Mouse (Mus musculus): ENCODE data around the gene Plekhm3. TPM values are rescaled to one million over a fixed set of nuclear protein-coding genes. Genes with fewer than 3 reads are reported as not detected.

Plekhm3 gene
- polyA plus RNA-seq, 1 experiment = 4.8 TPM

GRCm38 (mm10) chr1:64792521-64793233, 163.9 kb downstream of the Plekhm3 start:
- TF ChIP-seq CTCF (IDR thresholded peaks at IDR 0.05; ENCODE audit: borderline replicate concordance, control insufficient read depth, extremely low read depth, insufficient read depth, low read length, poor library complexity) (no peak), POLR2A (IDR thresholded peaks at IDR 0.05; ENCODE audit: control insufficient read depth, extremely low read depth, insufficient read depth, low read length, poor library complexity) (no peak)
- H3K27ac ChIP-seq (ENCODE audit: control insufficient read depth, insufficient read depth, low read length) = no peak overlapping the region
- DNase-seq = no peak
- H3K4me3 ChIP-seq (ENCODE audit: control insufficient read depth, insufficient read depth, low read length) = no peak overlapping the region
- WGBS = 90% methylated on average over 11 of the region's 11 CpGs
- no peaks in the 10 kb centered on the region for H3K27me3 ChIP-seq (ENCODE audit: control insufficient read depth, insufficient read depth, low read length)
- peaks cover 9% of the 10 kb centered on the region for H3K4me1 ChIP-seq (replicated peaks; ENCODE audit: control insufficient read depth, insufficient read depth, low read length)
- no peaks in the 10 kb centered on the region for H3K36me3 ChIP-seq (ENCODE audit: control insufficient read depth, insufficient read depth, low read length)

- Histone ChIP-seq H3K27ac (ENCODE audit: control insufficient read depth, insufficient read depth, low read length) (no peak overlapping the region), H3K27me3 (ENCODE audit: control insufficient read depth, insufficient read depth, low read length) (no peaks in the 10 kb centered on the region), H3K4me3 (ENCODE audit: control insufficient read depth, insufficient read depth, low read length) (no peak overlapping the region), H3K36me3 (ENCODE audit: control insufficient read depth, insufficient read depth, low read length) (no peaks in the 10 kb centered on the region), H3K4me1 (replicated peaks; ENCODE audit: control insufficient read depth, insufficient read depth, low read length) (peaks cover under 1% of the 10 kb centered on the region; the same call in 1 of the 2 replicates)
- WGBS = 55% methylated on average over 6 of the region's 6 CpGs
- no peak for DNase-seq
- TF ChIP-seq POLR2A (IDR thresholded peaks at IDR 0.05; ENCODE audit: control insufficient read depth, extremely low read depth, insufficient read depth, low read length, poor library complexity) (no peak), CTCF (IDR thresholded peaks at IDR 0.05; ENCODE audit: borderline replicate concordance, control insufficient read depth, extremely low read depth, insufficient read depth, low read length, poor library complexity) (no peak)
These were observed 164.8 kb downstream of the Plekhm3 start for GRCm38 (mm10) chr1:64791826-64792225.

- no peaks in the 10 kb centered on the region for H3K27me3 ChIP-seq (ENCODE audit: control insufficient read depth, insufficient read depth, low read length)
- WGBS = 60% methylated on average over 9 of the region's 9 CpGs
- H3K4me1 ChIP-seq (replicated peaks; ENCODE audit: control insufficient read depth, insufficient read depth, low read length) = no peaks in the 10 kb centered on the region; the same call in 1 of the 2 replicates
- H3K4me3 ChIP-seq (ENCODE audit: control insufficient read depth, insufficient read depth, low read length) = no peak overlapping the region
- H3K27ac ChIP-seq (ENCODE audit: control insufficient read depth, insufficient read depth, low read length) = no peak overlapping the region
- no peak for DNase-seq
- H3K36me3 ChIP-seq (ENCODE audit: control insufficient read depth, insufficient read depth, low read length) = no peaks in the 10 kb centered on the region
- TF ChIP-seq POLR2A (IDR thresholded peaks at IDR 0.05; ENCODE audit: control insufficient read depth, extremely low read depth, insufficient read depth, low read length, poor library complexity) = no peak
- no peak for TF ChIP-seq CTCF (IDR thresholded peaks at IDR 0.05; ENCODE audit: borderline replicate concordance, control insufficient read depth, extremely low read depth, insufficient read depth, low read length, poor library complexity)
These were observed 165.5 kb downstream of the Plekhm3 start for GRCm38 (mm10) chr1:64790806-64791790.

GRCm38 (mm10) chr1:64787701-64788515, 168.7 kb downstream of the Plekhm3 start:
- Histone ChIP-seq H3K27ac (ENCODE audit: control insufficient read depth, insufficient read depth, low read length) (no peak overlapping the region), H3K27me3 (ENCODE audit: control insufficient read depth, insufficient read depth, low read length) (no peaks in the 10 kb centered on the region), H3K36me3 (ENCODE audit: control insufficient read depth, insufficient read depth, low read length) (no peaks in the 10 kb centered on the region), H3K4me1 (replicated peaks; ENCODE audit: control insufficient read depth, insufficient read depth, low read length) (no peaks in the 10 kb centered on the region; the same call in 1 of the 2 replicates), H3K4me3 (ENCODE audit: control insufficient read depth, insufficient read depth, low read length) (no peak overlapping the region)
- no peak for DNase-seq
- 94% methylated on average over 6 of the region's 6 CpGs for WGBS
- TF ChIP-seq CTCF (IDR thresholded peaks at IDR 0.05; ENCODE audit: borderline replicate concordance, control insufficient read depth, extremely low read depth, insufficient read depth, low read length, poor library complexity) = no peak
- TF ChIP-seq POLR2A (IDR thresholded peaks at IDR 0.05; ENCODE audit: control insufficient read depth, extremely low read depth, insufficient read depth, low read length, poor library complexity) = no peak

GRCm38 (mm10) chr1:64779863-64780262, 176.8 kb downstream of the Plekhm3 start:
- no peaks in the 10 kb centered on the region for H3K27me3 ChIP-seq (ENCODE audit: control insufficient read depth, insufficient read depth, low read length)
- H3K27ac ChIP-seq (ENCODE audit: control insufficient read depth, insufficient read depth, low read length) = no peak overlapping the region
- H3K4me1 ChIP-seq (replicated peaks; ENCODE audit: control insufficient read depth, insufficient read depth, low read length) = no peaks in the 10 kb centered on the region
- H3K36me3 ChIP-seq (ENCODE audit: control insufficient read depth, insufficient read depth, low read length) = no peaks in the 10 kb centered on the region
- no peak for DNase-seq
- 96% methylated on average over 12 of the region's 12 CpGs for WGBS
- no peak for TF ChIP-seq POLR2A (IDR thresholded peaks at IDR 0.05; ENCODE audit: control insufficient read depth, extremely low read depth, insufficient read depth, low read length, poor library complexity)
- no peak for TF ChIP-seq CTCF (IDR thresholded peaks at IDR 0.05; ENCODE audit: borderline replicate concordance, control insufficient read depth, extremely low read depth, insufficient read depth, low read length, poor library complexity)
- no peak overlapping the region for H3K4me3 ChIP-seq (ENCODE audit: control insufficient read depth, insufficient read depth, low read length)

GRCm38 (mm10) chr1:64779415-64779814, 177.2 kb downstream of the Plekhm3 start:
- Histone ChIP-seq H3K4me3 (ENCODE audit: control insufficient read depth, insufficient read depth, low read length) (no peak overlapping the region), H3K36me3 (ENCODE audit: control insufficient read depth, insufficient read depth, low read length) (no peaks in the 10 kb centered on the region), H3K27ac (ENCODE audit: control insufficient read depth, insufficient read depth, low read length) (no peak overlapping the region), H3K4me1 (replicated peaks; ENCODE audit: control insufficient read depth, insufficient read depth, low read length) (no peaks in the 10 kb centered on the region), H3K27me3 (ENCODE audit: control insufficient read depth, insufficient read depth, low read length) (no peaks in the 10 kb centered on the region)
- DNase-seq = no peak
- 65% methylated on average over 5 of the region's 5 CpGs for WGBS
- TF ChIP-seq POLR2A (IDR thresholded peaks at IDR 0.05; ENCODE audit: control insufficient read depth, extremely low read depth, insufficient read depth, low read length, poor library complexity) (no peak), CTCF (IDR thresholded peaks at IDR 0.05; ENCODE audit: borderline replicate concordance, control insufficient read depth, extremely low read depth, insufficient read depth, low read length, poor library complexity) (no peak)

Measured in thymus, adult 2 months (tissue).